Mouse (Mus musculus) testis, postnatal 10 days (tissue): ENCODE measurements at regions not wholly inside any gene's neighbourhood (a gene's known extent, or its start where the extent isn't known, plus 50 kb on each side); places are given as distances from the start of the nearest gene placed in this dataset.
A peak's percentile ranks its signal among the peaks of the same experiment; 100 is the strongest.

Experiments
- DNase-seq: peaks from one replicate; pipeline ENCODE4 v3.0.0; 2021; ENCODE audit warnings: low spot score

DNA sequence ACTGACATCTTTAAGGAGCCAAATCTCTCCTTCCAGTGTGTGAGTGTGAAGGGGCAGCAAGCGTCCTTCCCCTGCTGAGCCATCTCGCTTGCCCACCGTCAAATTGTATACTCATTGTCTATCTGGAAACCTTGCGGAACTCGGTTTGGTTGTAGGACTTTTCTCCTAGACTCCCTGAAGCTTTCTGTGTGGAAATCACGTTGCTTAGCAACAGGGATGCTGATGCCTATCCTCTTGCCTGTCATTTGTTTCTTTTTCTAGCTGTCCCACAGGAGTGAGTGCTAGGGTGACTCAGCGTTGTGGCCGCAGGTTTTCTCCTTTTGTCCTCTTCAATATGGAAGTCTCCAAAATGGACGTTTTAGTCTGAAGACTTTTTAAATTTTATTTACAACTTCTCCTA lies 131.5 kb upstream of the Nr5a2 start:
- no peak for DNase-seq

- DNase-seq: no peak
Measured at GRCm38 (mm10) chr1:137088148-137088547, 127.9 kb upstream of the Nr5a2 start.

GRCm38 (mm10) chr1:137086766-137087165 lies 126.5 kb upstream of the Nr5a2 start:
- DNase-seq: no peak

- DNase-seq: no peak
Measured at GRCm38 (mm10) chr1:137083500-137083899, 123.3 kb upstream of the Nr5a2 start.

DNA sequence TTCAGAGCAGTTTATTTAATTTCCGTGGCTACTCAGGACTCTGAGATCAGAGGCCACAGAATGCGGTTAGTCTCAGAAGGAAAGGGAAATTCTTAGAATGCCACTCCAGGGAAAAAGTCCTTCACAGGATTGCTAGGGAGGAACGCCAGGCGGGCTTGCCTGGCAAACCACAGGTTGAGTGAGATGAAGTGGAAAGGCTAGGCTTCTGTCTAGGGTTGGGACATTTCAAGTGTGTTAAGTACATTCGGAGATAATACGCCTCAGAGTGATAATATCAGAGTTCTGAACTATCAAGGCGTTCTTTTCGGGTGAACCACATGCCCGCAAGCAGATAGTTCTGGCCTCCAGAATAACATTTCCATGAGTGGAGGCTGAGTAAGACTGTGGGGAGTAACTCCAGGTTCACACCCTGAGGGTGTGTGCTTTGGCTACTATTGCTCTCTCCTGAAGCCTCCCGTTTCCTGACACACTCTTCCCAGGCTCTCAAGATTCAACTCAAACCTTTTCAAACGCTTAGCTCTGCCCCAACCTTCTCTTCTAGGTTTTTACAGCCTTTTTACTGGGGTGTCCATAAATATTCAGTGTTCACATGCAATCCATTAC lies 119.3 kb upstream of the Nr5a2 start:
- no peak for DNase-seq

GRCm38 (mm10) chr1:137074787-137075186 lies 114.5 kb upstream of the Nr5a2 start:
- DNase-seq: no peak

GRCm38 (mm10) chr1:137073857-137074572 lies 113.8 kb upstream of the Nr5a2 start:
- DNase-seq: peak; percentile 32

GRCm38 (mm10) chr1:137060914-137061313 lies 100.7 kb upstream of the Nr5a2 start:
- DNase-seq: no peak

GRCm38 (mm10) chr1:137053134-137053533 lies 92.9 kb upstream of the Nr5a2 start:
- no peak for DNase-seq

GRCm38 (mm10) chr1:137051515-137051914 lies 91.3 kb upstream of the Nr5a2 start:
- DNase-seq: no peak

- no peak for DNase-seq
Measured at GRCm38 (mm10) chr1:137044076-137044475, 83.8 kb upstream of the Nr5a2 start.

- no peak for DNase-seq
Measured at GRCm38 (mm10) chr1:137042414-137043010, 82.3 kb upstream of the Nr5a2 start.

- DNase-seq: no peak
Measured at GRCm38 (mm10) chr1:137040898-137041297, 80.7 kb upstream of the Nr5a2 start.

DNA sequence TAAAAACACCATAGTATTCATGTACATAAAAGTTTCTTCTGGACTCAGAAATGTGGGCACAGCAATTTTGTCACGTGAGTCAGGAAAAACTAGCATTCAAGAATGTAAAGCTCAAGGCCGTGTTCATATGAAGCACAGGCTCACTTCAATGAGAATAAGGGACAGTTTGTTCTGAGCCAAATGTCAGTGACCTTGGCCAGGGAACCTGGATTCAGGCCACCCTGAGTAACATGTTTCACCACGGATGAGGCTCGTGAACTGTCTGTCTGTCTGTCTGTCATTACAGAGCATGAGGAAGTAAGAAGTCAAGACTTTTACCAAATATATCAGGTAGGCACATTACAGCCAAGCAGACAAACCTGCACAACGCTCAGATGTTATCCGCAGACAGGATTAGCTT lies 74.3 kb upstream of the Nr5a2 start:
- no peak for DNase-seq

- no peak for DNase-seq
Measured at GRCm38 (mm10) chr1:137033679-137034078, 73.4 kb upstream of the Nr5a2 start.

- DNase-seq: no peak
Measured at GRCm38 (mm10) chr1:137023706-137024105, 63.5 kb upstream of the Nr5a2 start.

DNA sequence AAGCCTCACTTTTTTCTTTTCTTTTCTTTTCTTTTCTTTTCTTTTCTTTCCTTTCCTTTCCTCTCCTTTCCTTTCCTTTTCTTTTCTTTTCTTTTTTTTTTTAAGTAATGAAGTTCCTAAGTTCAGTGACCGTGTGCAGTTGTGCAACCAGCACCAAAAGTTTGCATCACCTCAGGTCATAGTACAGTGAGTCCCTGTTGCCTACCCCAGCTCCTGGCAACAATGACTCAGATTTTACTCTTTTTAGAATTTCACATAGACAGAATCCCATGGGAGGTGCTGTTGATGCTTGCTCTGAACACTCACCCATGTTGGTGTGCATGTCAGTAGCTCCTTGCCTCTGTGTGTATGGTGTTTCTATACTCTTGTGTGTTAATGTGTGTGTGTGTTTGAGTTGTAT lies 60.3 kb upstream of the Nr5a2 start:
- no peak for DNase-seq

- DNase-seq: no peak
Measured at GRCm38 (mm10) chr1:137017642-137018041, 57.4 kb upstream of the Nr5a2 start.

- DNase-seq: no peak
Measured at GRCm38 (mm10) chr1:137010240-137010926, 50.1 kb upstream of the Nr5a2 start.
